Mouse (Mus musculus): ENCODE data around the gene Phyhd1. TPM values are rescaled to one million over a fixed set of nuclear protein-coding genes. Genes with fewer than 3 reads are reported as not detected.
A peak's percentile ranks its signal among the peaks of the same experiment; 100 is the strongest.

Phyhd1 gene
- polyA plus RNA-seq, 1 experiment from 2014 or later = 5.8 TPM

- ATAC-seq (ENCODE audit: low FRiP score, low TSS enrichment) (no peak), DNase-seq (ENCODE audit: low spot score) (no peak)
- H3K36me3 ChIP-seq (ENCODE audit: control insufficient read depth, insufficient read depth, low read length) = peaks cover 9% of the 10 kb centered on the region; the same call in 1 of the 2 replicates
- TF ChIP-seq EP300 (optimal IDR thresholded peaks at IDR 0.05) (no peak), CTCF (IDR thresholded peaks at IDR 0.05; ENCODE audit: low read depth) (no peak)
- no peak overlapping the region for H3K27ac ChIP-seq (replicated peaks)
- no peak overlapping the region for H3K4me3 ChIP-seq (ENCODE audit: low read depth, low read length)
- no peaks in the 10 kb centered on the region for H3K27me3 ChIP-seq (ENCODE audit: control insufficient read depth, insufficient read depth, low read length)
- no peak overlapping the region for H3K4me2 ChIP-seq (replicated peaks; ENCODE audit: low read depth)
- no peaks in the 10 kb centered on the region for H3K9me3 ChIP-seq (ENCODE audit: control insufficient read depth, low read length)
- peaks cover 15% of the 10 kb centered on the region for H3K4me1 ChIP-seq (replicated peaks; ENCODE audit: control insufficient read depth, insufficient read depth)
- no peak overlapping the region for H3K9ac ChIP-seq (ENCODE audit: low read length)
- 60% methylated on average over 4 of the region's 4 CpGs for WGBS
Measured at GRCm38 (mm10) chr2:30268371-30268770, 2.4 kb downstream of the Phyhd1 start.

- TF ChIP-seq CTCF (IDR thresholded peaks at IDR 0.05; ENCODE audit: low read depth) = no peak
- TF ChIP-seq EP300 (optimal IDR thresholded peaks at IDR 0.05) = no peak
Measured at GRCm38 (mm10) chr2:30269241-30269990, 3.4 kb downstream of the Phyhd1 start.

DNA sequence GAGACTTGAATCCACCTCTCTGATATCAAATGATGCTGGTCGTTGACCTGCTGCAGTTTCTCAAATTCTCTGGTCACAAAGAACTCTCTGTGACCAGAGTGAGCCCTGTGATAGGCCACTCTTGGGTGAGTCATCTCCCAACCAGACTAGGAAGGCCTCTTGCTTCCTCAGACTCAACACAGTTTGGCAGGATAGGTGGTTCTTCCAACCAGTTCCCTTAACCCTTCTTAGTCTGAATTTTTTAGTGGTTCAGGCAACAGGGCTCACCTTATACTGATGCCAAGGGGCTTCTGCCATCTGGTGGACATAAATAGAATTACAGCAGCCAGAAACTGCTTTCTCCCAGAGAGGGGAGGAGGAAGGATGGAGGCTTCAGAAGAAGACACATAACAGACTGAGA is 4.1 kb downstream of the Phyhd1 start:
- Histone ChIP-seq H3K9ac (ENCODE audit: low read length) (no peak overlapping the region), H3K9me3 (ENCODE audit: control insufficient read depth, low read length) (no peaks in the 10 kb centered on the region), H3K4me2 (replicated peaks; ENCODE audit: low read depth) (no peak overlapping the region), H3K36me3 (ENCODE audit: control insufficient read depth, insufficient read depth, low read length) (peaks cover 3% of the 10 kb centered on the region; the same call in 1 of the 2 replicates), H3K4me1 (replicated peaks; ENCODE audit: control insufficient read depth, insufficient read depth) (peaks cover 10% of the 10 kb centered on the region), H3K4me3 (ENCODE audit: low read depth, low read length) (no peak overlapping the region), H3K27ac (replicated peaks) (peak overlapping the region; percentile 26; the same call in 1 of the 2 replicates), H3K27me3 (ENCODE audit: control insufficient read depth, insufficient read depth, low read length) (no peaks in the 10 kb centered on the region)
- DNase-seq (ENCODE audit: low spot score) (peak; percentile 46), ATAC-seq (ENCODE audit: low FRiP score, low TSS enrichment) (peak; percentile 89)
- 0% methylated on average over 1 of the region's 1 CpGs for WGBS
- no peak for TF ChIP-seq EP300 (optimal IDR thresholded peaks at IDR 0.05)
- TF ChIP-seq CTCF (IDR thresholded peaks at IDR 0.05; ENCODE audit: low read depth) = peak; percentile 98

More at GRCm38 (mm10) chr2:30269241-30269990, 3.4 kb downstream of the Phyhd1 start:
- H3K27ac ChIP-seq (replicated peaks) = peak overlapping the region; percentile 26; the same call in 1 of the 2 replicates
- H3K9me3 ChIP-seq (ENCODE audit: control insufficient read depth, low read length) = no peaks in the 10 kb centered on the region
- 78% methylated on average over 17 of the region's 17 CpGs for WGBS
- no peaks in the 10 kb centered on the region for H3K27me3 ChIP-seq (ENCODE audit: control insufficient read depth, insufficient read depth, low read length)
- H3K4me2 ChIP-seq (replicated peaks; ENCODE audit: low read depth) = no peak overlapping the region
- ATAC-seq (ENCODE audit: low FRiP score, low TSS enrichment) (no peak), DNase-seq (ENCODE audit: low spot score) (no peak)
- no peak overlapping the region for H3K4me3 ChIP-seq (ENCODE audit: low read depth, low read length)
- H3K4me1 ChIP-seq (replicated peaks; ENCODE audit: control insufficient read depth, insufficient read depth) = peaks cover 15% of the 10 kb centered on the region
- H3K9ac ChIP-seq (ENCODE audit: low read length) = no peak overlapping the region
- peaks cover 3% of the 10 kb centered on the region; the same call in 1 of the 2 replicates for H3K36me3 ChIP-seq (ENCODE audit: control insufficient read depth, insufficient read depth, low read length)

DNA sequence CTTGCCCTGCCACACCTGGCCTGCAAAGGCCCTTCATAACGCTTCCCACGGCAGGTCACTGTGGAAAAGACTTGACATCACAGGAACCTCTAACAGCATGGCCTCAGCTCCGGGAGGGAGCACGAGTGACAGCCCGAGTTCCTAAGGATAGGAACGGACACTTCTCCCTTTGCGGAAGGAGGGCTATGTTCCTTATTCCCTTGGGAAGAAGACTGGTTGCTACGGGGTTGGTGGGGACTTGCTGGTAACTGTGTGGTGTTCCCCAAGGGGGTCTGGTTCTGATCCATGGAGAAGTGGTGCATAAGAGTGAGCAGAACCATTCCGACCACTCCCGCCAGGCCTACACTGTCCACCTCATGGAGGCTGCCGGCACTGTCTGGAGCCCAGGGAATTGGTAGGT is 14.7 kb downstream of the Phyhd1 start, which contains the start of gene Gm28038:
Gene Gm28038, plus strand, starts transcription at position 301 of the 400 bp plus-strand sequence.
- Histone ChIP-seq H3K9ac (ENCODE audit: low read length) (no peak within 1 kb of the TSS), H3K4me2 (replicated peaks; ENCODE audit: low read depth) (no peak within 1 kb of the TSS), H3K9me3 (ENCODE audit: control insufficient read depth, low read length) (no peaks in the 10 kb centered on the region), H3K36me3 (ENCODE audit: control insufficient read depth, insufficient read depth, low read length) (no peaks in the 10 kb centered on the region), H3K4me3 (ENCODE audit: low read depth, low read length) (no peak within 1 kb of the TSS), H3K4me1 (replicated peaks; ENCODE audit: control insufficient read depth, insufficient read depth) (peaks cover 5% of the 10 kb centered on the region; the same call in 1 of the 2 replicates), H3K27me3 (ENCODE audit: control insufficient read depth, insufficient read depth, low read length) (no peaks in the 10 kb centered on the region), H3K27ac (replicated peaks) (no peak within 1 kb of the TSS)
- no peak for ATAC-seq (ENCODE audit: low FRiP score, low TSS enrichment)
- 91% methylated on average over 11 of the region's 11 CpGs for WGBS
- TF ChIP-seq CTCF (IDR thresholded peaks at IDR 0.05; ENCODE audit: low read depth) = no peak
- TF ChIP-seq EP300 (optimal IDR thresholded peaks at IDR 0.05) = no peak
- DNase-seq (ENCODE audit: low spot score) = no peak

- 73% methylated on average over 3 of the region's 3 CpGs for WGBS
- ATAC-seq (ENCODE audit: low FRiP score, low TSS enrichment) = no peak
- TF ChIP-seq EP300 (optimal IDR thresholded peaks at IDR 0.05) (no peak), CTCF (IDR thresholded peaks at IDR 0.05; ENCODE audit: low read depth) (no peak)
Measured at GRCm38 (mm10) chr2:30281651-30282050, 15.6 kb downstream of the Phyhd1 start.

DNA sequence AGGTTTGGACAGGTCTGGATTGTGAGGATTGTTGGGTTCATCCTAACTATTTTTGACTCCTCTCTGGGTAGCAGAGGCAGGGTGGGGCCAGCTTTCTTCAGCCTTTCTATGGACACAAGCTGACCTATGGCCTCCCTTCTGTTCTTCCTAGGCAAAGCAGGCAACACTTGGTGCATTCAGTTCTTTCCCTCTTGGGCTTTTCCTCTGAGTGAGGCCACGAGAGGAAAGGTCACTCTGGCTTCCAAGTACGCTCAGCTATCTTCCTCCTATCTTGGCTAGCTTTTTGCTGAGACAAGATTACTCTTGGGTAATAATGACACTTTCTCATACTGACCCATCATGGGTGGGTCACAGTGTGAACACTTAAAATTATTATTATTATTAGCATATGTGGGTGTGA is 17.2 kb downstream of the Phyhd1 start:
- no peak for DNase-seq (ENCODE audit: low spot score)
- Histone ChIP-seq H3K27ac (replicated peaks) (no peak overlapping the region), H3K4me2 (replicated peaks; ENCODE audit: low read depth) (no peak overlapping the region), H3K27me3 (ENCODE audit: control insufficient read depth, insufficient read depth, low read length) (no peaks in the 10 kb centered on the region), H3K4me3 (ENCODE audit: low read depth, low read length) (no peak overlapping the region), H3K36me3 (ENCODE audit: control insufficient read depth, insufficient read depth, low read length) (no peaks in the 10 kb centered on the region), H3K9me3 (ENCODE audit: control insufficient read depth, low read length) (no peaks in the 10 kb centered on the region), H3K9ac (ENCODE audit: low read length) (no peak overlapping the region), H3K4me1 (replicated peaks; ENCODE audit: control insufficient read depth, insufficient read depth) (peaks cover 5% of the 10 kb centered on the region; the same call in 1 of the 2 replicates)
- TF ChIP-seq CTCF (IDR thresholded peaks at IDR 0.05; ENCODE audit: low read depth) (no peak), EP300 (optimal IDR thresholded peaks at IDR 0.05) (no peak)
- WGBS = 71% methylated on average over 2 of the region's 2 CpGs
- ATAC-seq (ENCODE audit: low FRiP score, low TSS enrichment) = no peak

More at GRCm38 (mm10) chr2:30281651-30282050, 15.6 kb downstream of the Phyhd1 start:
- Histone ChIP-seq H3K4me2 (replicated peaks; ENCODE audit: low read depth) (no peak overlapping the region), H3K9me3 (ENCODE audit: control insufficient read depth, low read length) (no peaks in the 10 kb centered on the region), H3K9ac (ENCODE audit: low read length) (no peak overlapping the region), H3K36me3 (ENCODE audit: control insufficient read depth, insufficient read depth, low read length) (no peaks in the 10 kb centered on the region), H3K27me3 (ENCODE audit: control insufficient read depth, insufficient read depth, low read length) (no peaks in the 10 kb centered on the region), H3K4me3 (ENCODE audit: low read depth, low read length) (no peak overlapping the region), H3K27ac (replicated peaks) (no peak overlapping the region), H3K4me1 (replicated peaks; ENCODE audit: control insufficient read depth, insufficient read depth) (peaks cover 5% of the 10 kb centered on the region; the same call in 1 of the 2 replicates)
- no peak for DNase-seq (ENCODE audit: low spot score)
